Mouse (Mus musculus) hindbrain, embryonic 13.5 days (tissue): Measurements from ENCODE around the gene Pcyt2. TPM values are rescaled to one million over a fixed set of nuclear protein-coding genes. Genes with fewer than 3 reads are reported as not detected.

ENCODE experiments used
- ATAC-seq: fragments of 200-750 bp; cut with Nextera tagmentation; 2 replicates; pipeline ENCODE4 v1.8.0; 2017; ENCODE audit warnings: moderate TSS enrichment; ENCODE audit not compliant: low FRiP score
- H3K27ac ChIP-seq: fragments of 300-500 bp; sonication (generic); 2 replicates; pipeline ENCODE4 v1.5.1; 2015; ENCODE audit warnings: inconsistent platforms, mild to moderate bottlenecking, moderate library complexity
- H3K27me3 ChIP-seq: fragments of 300-500 bp; sonication (generic); 2 replicates; pipeline ENCODE4 v1.6.1; 2015; ENCODE audit warnings: mild to moderate bottlenecking, inconsistent platforms
- H3K36me3 ChIP-seq: fragments of 300-500 bp; sonication (generic); 2 replicates; pipeline ENCODE4 v1.6.1; 2015; ENCODE audit warnings: mild to moderate bottlenecking, inconsistent platforms
- H3K4me1 ChIP-seq: fragments of 300-500 bp; sonication (generic); replicated peaks from 2 replicates; pipeline ENCODE4 v1.6.1; 2015; ENCODE audit warnings: inconsistent platforms
- H3K4me2 ChIP-seq: fragments of 300-500 bp; sonication (generic); 2 replicates; pipeline ENCODE4 v1.6.1; 2015; ENCODE audit warnings: inconsistent platforms, mild to moderate bottlenecking, moderate library complexity
- H3K4me3 ChIP-seq: fragments of 300-500 bp; sonication (generic); 2 replicates; pipeline ENCODE4 v1.5.1; 2015; ENCODE audit warnings: mild to moderate bottlenecking, inconsistent platforms
- H3K9ac ChIP-seq: fragments of 300-500 bp; sonication (generic); 2 replicates; pipeline ENCODE4 v1.6.1; 2015; ENCODE audit warnings: mild to moderate bottlenecking, inconsistent platforms
- H3K9me3 ChIP-seq: fragments of 300-500 bp; sonication (generic); 2 replicates; pipeline ENCODE4 v1.6.1; 2016; ENCODE audit warnings: inconsistent platforms
- WGBS: fragments of 180-500 bp; shearing (Covaris S2); methylation state at CpG from one replicate; pipeline ENCODE4 v1.1.7; 2015; 5-methylcytosine and 5-hydroxymethylcytosine counted together
- polyA plus RNA-seq: library from polyadenylated mRNA; unstranded; fragments of >200 nt; fragmentation: Nextera tagmentation; extraction: Ambion mirVana; gene quantifications from 2 replicates; pipeline ENCODE4 v1.2.1, GENCODE M21; 2015

Gene Pcyt2
- polyA plus RNA-seq, 1 experiment from 2014 or later: 169 TPM

DNA sequence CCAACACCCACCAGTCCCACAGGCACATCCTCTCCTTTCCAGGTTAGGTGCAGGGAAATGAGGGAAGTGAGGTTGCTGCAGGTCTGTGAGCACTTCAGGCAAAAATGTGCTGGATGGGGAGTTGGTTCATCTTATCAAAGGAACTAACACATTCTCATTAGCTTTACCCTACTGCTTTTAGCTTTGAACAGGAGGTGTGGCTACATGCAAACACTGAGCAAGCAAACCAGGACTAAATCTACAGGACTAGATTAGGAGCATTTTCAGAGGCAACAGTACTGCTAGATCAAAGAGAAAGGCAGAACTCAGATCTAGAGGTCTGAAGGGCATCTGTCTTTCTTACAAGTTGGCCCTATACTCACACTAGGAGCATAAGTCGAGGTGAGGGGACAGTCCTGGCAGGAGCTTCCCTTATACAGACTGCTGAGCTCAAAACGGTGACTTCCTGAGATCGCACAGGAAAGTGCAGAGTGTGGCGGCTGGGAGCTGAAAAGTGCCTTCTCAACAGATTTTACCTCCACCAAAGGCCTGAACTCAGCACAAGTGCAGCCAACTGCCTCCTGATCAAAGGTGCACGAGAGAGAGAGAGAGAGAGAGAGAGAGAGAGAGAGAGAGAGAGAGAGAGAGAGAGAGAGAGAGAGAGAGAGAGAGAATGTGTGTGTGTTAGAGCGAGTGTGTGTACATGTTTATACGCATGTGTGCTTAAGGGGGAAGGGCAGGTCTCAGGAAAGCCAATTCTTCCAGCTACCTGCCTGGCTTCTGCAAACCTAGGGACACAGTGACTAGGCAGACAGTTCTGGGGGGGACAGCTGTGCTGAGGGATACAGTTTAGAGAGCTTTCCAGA, 13.4 kb upstream of the Pcyt2 start:
- no peak for ATAC-seq
- Histone ChIP-seq H3K4me3 (peak overlapping the region; percentile 94; the same call in 1 of the 2 replicates), H3K27ac (peak overlapping the region; percentile 64; the same call in 1 of the 2 replicates), H3K4me2 (peak overlapping the region; percentile 86), H3K27me3 (no peaks in the 10 kb centered on the region), H3K4me1 (peaks cover 43% of the 10 kb centered on the region), H3K9ac (peak overlapping the region; percentile 95), H3K9me3 (no peaks in the 10 kb centered on the region), H3K36me3 (peaks cover 31% of the 10 kb centered on the region)
- WGBS: 54% methylated on average over 7 of the region's 7 CpGs

- Histone ChIP-seq H3K27me3 (no peaks in the 10 kb centered on the region), H3K36me3 (peaks cover 32% of the 10 kb centered on the region), H3K27ac (peak overlapping the region; percentile 64), H3K4me2 (peak overlapping the region; percentile 26), H3K4me3 (peak overlapping the region; percentile 8; the same call in 1 of the 2 replicates), H3K4me1 (peaks cover 47% of the 10 kb centered on the region), H3K9me3 (no peaks in the 10 kb centered on the region), H3K9ac (peak overlapping the region; percentile 63)
- ATAC-seq: no peak
- WGBS: 43% methylated on average over 5 of the region's 5 CpGs
These were observed 12.7 kb upstream of the Pcyt2 start for GRCm38 (mm10) chr11:120630401-120630871.

- no peak for ATAC-seq
- WGBS: 41% methylated on average over 7 of the region's 7 CpGs
- peak overlapping the region; percentile 63 for H3K9ac ChIP-seq
- H3K36me3 ChIP-seq: peaks cover 32% of the 10 kb centered on the region
- H3K27ac ChIP-seq: peak overlapping the region; percentile 64
- H3K4me1 ChIP-seq: peaks cover 52% of the 10 kb centered on the region
- H3K27me3 ChIP-seq: no peaks in the 10 kb centered on the region
- peak overlapping the region; percentile 26 for H3K4me2 ChIP-seq
- H3K4me3 ChIP-seq: no peak overlapping the region
- H3K9me3 ChIP-seq: no peaks in the 10 kb centered on the region
These were observed 12.2 kb upstream of the Pcyt2 start for GRCm38 (mm10) chr11:120629911-120630310.

DNA sequence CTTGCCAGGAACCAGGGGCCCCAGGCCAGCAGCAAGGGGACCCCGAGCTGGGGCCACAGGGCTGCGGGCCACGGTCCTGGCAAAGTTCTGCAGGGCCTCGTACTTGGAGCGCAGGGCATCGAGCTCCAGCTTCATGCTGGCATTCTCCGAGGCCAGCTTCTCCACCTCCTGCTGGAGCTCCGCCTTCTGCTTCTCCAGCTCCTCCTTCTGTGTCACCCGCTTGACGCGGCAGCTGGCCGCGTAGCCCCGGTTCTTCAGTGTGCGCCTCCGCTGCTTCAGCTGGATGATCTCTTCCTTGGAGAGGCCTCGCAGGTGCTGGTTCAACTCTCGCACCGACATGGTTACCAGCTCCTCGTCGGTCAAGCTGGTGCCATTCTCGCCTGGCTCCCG, 11.6 kb upstream of the Pcyt2 start:
- H3K9ac ChIP-seq: 0 out of 2 replicates have a peak overlapping the region, but pooled peaks have one; percentile 63

DNA sequence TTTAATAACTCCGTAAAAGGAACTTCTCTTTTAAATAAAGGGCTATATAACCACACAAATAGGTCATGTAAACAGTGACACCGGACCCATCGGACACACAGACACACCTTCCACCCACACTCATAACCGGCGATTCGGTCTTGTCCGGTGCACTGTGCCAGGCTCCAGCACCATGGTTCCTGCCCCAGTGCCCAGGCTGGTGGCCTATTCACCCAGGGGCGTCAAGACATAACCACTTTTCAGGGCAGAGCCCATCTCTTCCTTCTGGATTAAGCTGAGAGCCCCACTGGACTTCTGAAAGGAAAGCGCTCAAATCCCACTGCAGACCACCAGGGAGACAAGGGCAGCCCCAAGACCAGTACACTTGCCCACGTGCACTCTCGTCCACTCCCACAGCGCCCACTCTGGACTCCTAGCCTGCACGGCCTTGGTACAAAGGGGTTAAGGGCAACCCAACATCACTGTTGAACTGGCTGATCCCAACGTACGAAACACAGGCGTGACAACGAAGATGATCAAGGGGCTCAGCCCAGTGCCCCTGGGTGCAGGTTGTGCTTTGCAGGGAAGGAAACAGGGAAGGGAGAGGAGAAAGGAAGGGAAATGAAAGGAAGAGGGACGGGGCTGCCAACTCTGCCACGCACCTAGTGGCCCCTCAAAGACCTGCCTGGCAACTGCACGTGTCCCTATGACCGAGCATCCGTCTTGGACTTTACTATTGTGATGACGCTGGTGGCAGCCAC, 11.0 kb upstream of the Pcyt2 start:
- WGBS: 94% methylated on average over 23 of the region's 23 CpGs
- no peaks in the 10 kb centered on the region for H3K27me3 ChIP-seq
- H3K9me3 ChIP-seq: no peaks in the 10 kb centered on the region
- no peak overlapping the region for H3K27ac ChIP-seq
- no peak overlapping the region for H3K4me3 ChIP-seq
- ATAC-seq: no peak
- no peak overlapping the region for H3K4me2 ChIP-seq
- H3K4me1 ChIP-seq: peaks cover 50% of the 10 kb centered on the region
- no peak overlapping the region for H3K9ac ChIP-seq
- peaks cover 32% of the 10 kb centered on the region for H3K36me3 ChIP-seq

More for the DNA sequence above, 11.6 kb upstream of the Pcyt2 start:
- no peaks in the 10 kb centered on the region for H3K27me3 ChIP-seq
- no peak for ATAC-seq
- no peaks in the 10 kb centered on the region for H3K9me3 ChIP-seq
- H3K4me1 ChIP-seq: peaks cover 50% of the 10 kb centered on the region
- no peak overlapping the region for H3K4me3 ChIP-seq
- 0 out of 2 replicates have a peak overlapping the region, but pooled peaks have one; percentile 64 for H3K27ac ChIP-seq
- H3K4me2 ChIP-seq: peak overlapping the region; percentile 26
- H3K36me3 ChIP-seq: peaks cover 32% of the 10 kb centered on the region
- WGBS: 73% methylated on average over 23 of the region's 23 CpGs

- Histone ChIP-seq H3K27me3 (no peaks in the 10 kb centered on the region), H3K36me3 (peaks cover 40% of the 10 kb centered on the region), H3K4me2 (no peak overlapping the region), H3K9me3 (no peaks in the 10 kb centered on the region), H3K4me1 (peaks cover 55% of the 10 kb centered on the region), H3K4me3 (no peak overlapping the region), H3K9ac (no peak overlapping the region), H3K27ac (no peak overlapping the region)
- 80% methylated on average over 22 of the region's 22 CpGs for WGBS
- ATAC-seq: no peak
These were observed 9.9 kb upstream of the Pcyt2 start for GRCm38 (mm10) chr11:120627468-120628300.

- Histone ChIP-seq H3K4me2 (no peak overlapping the region), H3K9ac (no peak overlapping the region; the same call in 1 of the 2 replicates), H3K4me1 (peaks cover 47% of the 10 kb centered on the region), H3K27ac (no peak overlapping the region), H3K9me3 (no peaks in the 10 kb centered on the region), H3K27me3 (no peaks in the 10 kb centered on the region), H3K36me3 (peaks cover 47% of the 10 kb centered on the region), H3K4me3 (no peak overlapping the region)
- WGBS: 91% methylated on average over 11 of the region's 11 CpGs
- ATAC-seq: no peak
These were observed 9.2 kb upstream of the Pcyt2 start for GRCm38 (mm10) chr11:120626785-120627467.

DNA sequence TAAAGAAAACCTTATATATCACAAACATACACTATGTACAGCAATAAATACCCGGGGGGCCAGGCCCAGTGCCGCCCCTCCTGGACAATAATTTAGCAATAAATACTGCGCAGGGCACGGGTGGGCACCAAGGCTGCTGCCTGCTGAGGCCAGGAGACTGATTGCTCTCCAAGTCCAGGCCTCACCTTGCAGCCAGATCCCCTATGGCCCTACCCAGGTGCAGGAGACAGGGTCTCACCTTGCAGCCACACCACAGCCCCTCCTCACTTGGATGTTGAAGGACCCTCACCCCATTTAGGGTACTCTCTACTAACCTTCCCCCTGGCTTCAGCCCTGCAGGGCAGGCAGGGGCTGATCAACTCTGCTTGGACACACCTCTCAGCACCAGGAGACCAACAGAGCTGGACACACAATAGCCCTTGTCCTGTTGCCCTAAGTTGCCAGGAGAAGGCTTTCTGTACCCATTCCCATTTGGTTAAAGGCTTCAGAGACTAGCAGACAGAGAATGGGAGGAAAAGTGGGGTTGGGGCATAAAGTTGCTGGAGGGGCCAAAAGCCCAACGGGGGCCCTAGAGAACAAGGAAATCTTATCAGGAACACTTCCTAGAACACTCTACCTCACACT, 7.5 kb upstream of the Pcyt2 start, which contains the start of gene Sirt7:
Sirt7 (minus strand) TSS at position 89 of the 624 bp plus-strand sequence.
- H3K27me3 ChIP-seq: no peaks in the 10 kb centered on the region
- H3K4me3 ChIP-seq: peak within 1 kb of the TSS; percentile 98
- peaks cover 62% of the 10 kb centered on the region for H3K36me3 ChIP-seq
- H3K4me1 ChIP-seq: peaks cover 31% of the 10 kb centered on the region
- no peaks in the 10 kb centered on the region for H3K9me3 ChIP-seq
- peak within 1 kb of the TSS; percentile 98 for H3K4me2 ChIP-seq
- peak within 1 kb of the TSS; percentile 90 for H3K27ac ChIP-seq
- whole genome bisulfite sequencing: 25% methylated on average over 5 of the region's 5 CpGs
- H3K9ac ChIP-seq: peak within 1 kb of the TSS; percentile 92
- ATAC-seq: peak; percentile 60

DNA sequence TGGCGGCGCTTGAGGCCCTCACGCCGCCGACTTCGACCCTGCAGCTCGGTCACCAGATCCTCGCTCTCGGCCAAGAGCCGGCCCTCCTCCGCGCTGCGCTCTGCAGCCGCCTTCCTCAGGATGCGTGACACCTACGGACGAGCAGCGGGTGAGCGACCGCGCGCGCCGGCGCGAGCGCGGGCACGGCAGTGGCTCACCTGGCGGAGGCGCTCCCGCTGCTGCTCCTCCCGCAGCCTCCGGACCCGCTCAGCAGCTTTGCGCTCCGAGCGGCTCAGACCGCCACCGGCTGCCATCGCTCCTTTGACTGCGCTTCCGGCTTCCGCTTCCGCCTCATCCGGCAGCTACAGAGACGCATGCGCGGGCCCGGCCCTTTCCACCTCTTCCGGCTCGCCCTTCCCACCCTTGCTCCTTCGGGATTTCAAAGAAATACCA, 7.0 kb upstream of the Pcyt2 start:
- WGBS: 1% methylated on average over 53 of the region's 53 CpGs

DNA sequence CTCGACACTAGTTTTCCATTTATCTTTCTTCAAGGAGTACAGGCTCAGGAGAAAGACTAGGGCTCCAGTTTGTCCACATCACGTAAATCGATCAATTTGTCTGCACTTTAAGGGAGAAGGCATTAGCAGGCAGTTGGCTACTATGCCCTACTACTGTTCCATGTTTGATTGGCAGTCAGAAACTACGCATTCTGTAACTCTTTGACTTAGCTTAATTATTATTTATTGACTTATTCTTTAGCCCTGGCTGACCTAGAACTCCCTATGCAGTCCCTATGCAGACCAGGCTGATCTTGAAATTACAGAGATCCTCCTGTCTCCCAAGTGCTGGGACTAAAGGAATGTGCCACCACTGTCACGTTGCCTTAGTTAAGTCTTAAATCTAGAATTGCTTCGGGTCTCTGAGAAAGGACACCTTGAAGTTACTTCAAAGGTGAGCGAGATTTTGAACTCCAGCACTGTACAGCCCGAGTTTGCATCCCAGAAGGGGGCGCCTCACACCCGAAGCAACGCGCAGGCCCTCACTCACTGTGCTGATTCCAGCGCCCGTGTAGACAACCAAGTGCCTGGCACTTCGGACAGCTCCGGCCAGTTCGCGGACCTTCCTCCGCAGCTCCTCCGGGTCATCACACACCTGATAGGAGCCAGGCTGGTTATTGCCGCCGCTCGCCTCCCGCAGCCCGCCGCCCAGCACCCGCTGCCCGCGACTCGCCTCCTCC, 6.4 kb upstream of the Pcyt2 start:
- Histone ChIP-seq H3K36me3 (peaks cover 64% of the 10 kb centered on the region), H3K4me3 (peak overlapping the region; percentile 98), H3K9me3 (no peaks in the 10 kb centered on the region), H3K4me1 (peaks cover 23% of the 10 kb centered on the region), H3K9ac (peak overlapping the region; percentile 92), H3K4me2 (peak overlapping the region; percentile 98), H3K27me3 (no peaks in the 10 kb centered on the region), H3K27ac (peak overlapping the region; percentile 90)
- WGBS: 13% methylated on average over 29 of the region's 30 CpGs
- ATAC-seq: peak; percentile 67

More for the DNA sequence above, 7.0 kb upstream of the Pcyt2 start:
- Histone ChIP-seq H3K9ac (peak overlapping the region; percentile 92), H3K9me3 (no peaks in the 10 kb centered on the region), H3K4me1 (peaks cover 26% of the 10 kb centered on the region), H3K4me2 (peak overlapping the region; percentile 98), H3K36me3 (peaks cover 66% of the 10 kb centered on the region), H3K4me3 (peak overlapping the region; percentile 98), H3K27ac (peak overlapping the region; percentile 90), H3K27me3 (no peaks in the 10 kb centered on the region)
- ATAC-seq: peak; percentile 83
